Mouse (Mus musculus): ENCODE data around the gene Ston1. TPM values are rescaled to one million over a fixed set of nuclear protein-coding genes. Genes with fewer than 3 reads are reported as not detected.

The Ston1 gene
- polyA plus RNA-seq, 1 experiment, result 16.6 TPM

GRCm38 (mm10) chr17:88630554-88630948, 33.1 kb downstream of the Ston1 start:
- Histone ChIP-seq H3K4me3 (peak overlapping the region; percentile 16), H3K79me2 (ENCODE audit: control insufficient read depth, insufficient read depth) (peaks cover 83% of the 10 kb centered on the region), H3K36me3 (ENCODE audit: control insufficient read depth, insufficient read depth) (no peaks in the 10 kb centered on the region), H3K27me3 (ENCODE audit: control insufficient read depth, insufficient read depth, insufficient read length) (no peaks in the 10 kb centered on the region), H3K4me2 (ENCODE audit: low read depth) (peak overlapping the region; percentile 87), H3ac (ENCODE audit: control insufficient read depth, insufficient read length) (no peak overlapping the region)
- no peak for TF ChIP-seq MAX (IDR thresholded peaks at IDR 0.05; ENCODE audit: low read depth)
- TF ChIP-seq USF1 (IDR thresholded peaks at IDR 0.05; ENCODE audit: low read depth), result no peak
- no peak for TF ChIP-seq E2F4 (IDR thresholded peaks at IDR 0.05; ENCODE audit: insufficient read depth)
- no peak for TF ChIP-seq CEBPB (IDR thresholded peaks at IDR 0.05; ENCODE audit: insufficient read depth, poor library complexity, severe bottlenecking)
- no peak for TF ChIP-seq REST (IDR thresholded peaks at IDR 0.05; ENCODE audit: insufficient read depth, insufficient read length)
- no peak for TF ChIP-seq MYOG (IDR thresholded peaks at IDR 0.05; ENCODE audit: control insufficient read depth in 1 of 3, insufficient read depth in 1 of 3, insufficient read length in 2 of 3, low read depth in 2 of 3)
- TF ChIP-seq SRF (IDR thresholded peaks at IDR 0.05; ENCODE audit: control insufficient read depth, insufficient read length, low read depth), result no peak
- no peak for TF ChIP-seq MYOD1 (IDR thresholded peaks at IDR 0.05; ENCODE audit: control insufficient read depth in 1 of 3, insufficient read length in 2 of 3, low read depth in 2 of 3)
- TF ChIP-seq TCF3 (IDR thresholded peaks at IDR 0.05; ENCODE audit: insufficient read length, low read depth), result no peak
- no peak for TF ChIP-seq POLR2AphosphoS2 (IDR thresholded peaks at IDR 0.05; ENCODE audit: insufficient read length, low read depth)
- TF ChIP-seq POLR2A (IDR thresholded peaks at IDR 0.05; ENCODE audit: insufficient read length, low read depth), result no peak
- no peak for TF ChIP-seq TCF12 (IDR thresholded peaks at IDR 0.05; ENCODE audit: insufficient read depth, poor library complexity, severe bottlenecking)

- Histone ChIP-seq H3K27me3 (ENCODE audit: control insufficient read depth, insufficient read depth, insufficient read length) (no peaks in the 10 kb centered on the region), H3K4me2 (ENCODE audit: low read depth) (no peak overlapping the region), H3K36me3 (ENCODE audit: control insufficient read depth, insufficient read depth) (peaks cover 7% of the 10 kb centered on the region), H3ac (ENCODE audit: control insufficient read depth, insufficient read length) (no peak overlapping the region), H3K4me3 (no peak overlapping the region), H3K79me2 (ENCODE audit: control insufficient read depth, insufficient read depth) (peaks cover 76% of the 10 kb centered on the region)
- no peak for TF ChIP-seq REST (IDR thresholded peaks at IDR 0.05; ENCODE audit: insufficient read depth, insufficient read length)
- no peak for TF ChIP-seq SRF (IDR thresholded peaks at IDR 0.05; ENCODE audit: control insufficient read depth, insufficient read length, low read depth)
- TF ChIP-seq TCF12 (IDR thresholded peaks at IDR 0.05; ENCODE audit: insufficient read depth, poor library complexity, severe bottlenecking), result no peak
- TF ChIP-seq MAX (IDR thresholded peaks at IDR 0.05; ENCODE audit: low read depth), result no peak
- TF ChIP-seq CEBPB (IDR thresholded peaks at IDR 0.05; ENCODE audit: insufficient read depth, poor library complexity, severe bottlenecking), result no peak
- TF ChIP-seq USF1 (IDR thresholded peaks at IDR 0.05; ENCODE audit: low read depth), result no peak
- no peak for TF ChIP-seq MYOG (IDR thresholded peaks at IDR 0.05; ENCODE audit: control insufficient read depth in 1 of 3, insufficient read depth in 1 of 3, insufficient read length in 2 of 3, low read depth in 2 of 3)
Observed at GRCm38 (mm10) chr17:88632631-88633030, 35.1 kb downstream of the Ston1 start.

DNA sequence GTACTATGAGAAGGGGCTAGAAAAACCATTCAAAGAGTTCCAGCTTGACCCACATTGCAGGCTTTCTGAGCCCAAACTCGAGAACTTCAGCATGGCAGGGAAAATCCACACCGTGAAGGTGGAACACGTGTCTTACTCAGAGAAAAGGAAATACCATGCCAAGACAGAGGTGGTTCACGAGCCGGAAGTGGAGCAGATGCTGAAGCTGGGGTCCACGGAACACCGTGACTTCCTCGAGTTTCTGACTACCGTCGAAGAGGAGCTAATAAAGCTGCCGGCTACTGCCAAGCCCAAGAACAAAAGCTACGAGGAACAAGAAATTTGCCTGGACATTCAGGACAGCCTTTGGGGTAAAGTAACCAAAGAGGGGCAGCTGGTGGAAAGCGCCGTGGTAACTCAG, 38.6 kb downstream of the Ston1 start:
- Histone ChIP-seq H3K27me3 (ENCODE audit: control insufficient read depth, insufficient read depth, insufficient read length) (no peaks in the 10 kb centered on the region), H3K79me2 (ENCODE audit: control insufficient read depth, insufficient read depth) (peaks cover 59% of the 10 kb centered on the region), H3ac (ENCODE audit: control insufficient read depth, insufficient read length) (no peak overlapping the region), H3K4me3 (no peak overlapping the region), H3K36me3 (ENCODE audit: control insufficient read depth, insufficient read depth) (peaks cover 11% of the 10 kb centered on the region), H3K4me2 (ENCODE audit: low read depth) (no peak overlapping the region)
- TF ChIP-seq TCF3 (IDR thresholded peaks at IDR 0.05; ENCODE audit: insufficient read length, low read depth) (no peak), MYOG (IDR thresholded peaks at IDR 0.05; ENCODE audit: control insufficient read depth in 1 of 3, insufficient read depth in 1 of 3, insufficient read length in 2 of 3, low read depth in 2 of 3) (no peak), MYOD1 (IDR thresholded peaks at IDR 0.05; ENCODE audit: control insufficient read depth in 1 of 3, insufficient read length in 2 of 3, low read depth in 2 of 3) (no peak), E2F4 (IDR thresholded peaks at IDR 0.05; ENCODE audit: insufficient read depth) (no peak), CEBPB (IDR thresholded peaks at IDR 0.05; ENCODE audit: insufficient read depth, poor library complexity, severe bottlenecking) (no peak), REST (IDR thresholded peaks at IDR 0.05; ENCODE audit: insufficient read depth, insufficient read length) (no peak), POLR2AphosphoS2 (IDR thresholded peaks at IDR 0.05; ENCODE audit: insufficient read length, low read depth) (no peak), MAX (IDR thresholded peaks at IDR 0.05; ENCODE audit: low read depth) (no peak), SRF (IDR thresholded peaks at IDR 0.05; ENCODE audit: control insufficient read depth, insufficient read length, low read depth) (no peak), TCF12 (IDR thresholded peaks at IDR 0.05; ENCODE audit: insufficient read depth, poor library complexity, severe bottlenecking) (no peak), POLR2A (IDR thresholded peaks at IDR 0.05; ENCODE audit: insufficient read length, low read depth) (no peak), USF1 (IDR thresholded peaks at IDR 0.05; ENCODE audit: low read depth) (no peak)

DNA sequence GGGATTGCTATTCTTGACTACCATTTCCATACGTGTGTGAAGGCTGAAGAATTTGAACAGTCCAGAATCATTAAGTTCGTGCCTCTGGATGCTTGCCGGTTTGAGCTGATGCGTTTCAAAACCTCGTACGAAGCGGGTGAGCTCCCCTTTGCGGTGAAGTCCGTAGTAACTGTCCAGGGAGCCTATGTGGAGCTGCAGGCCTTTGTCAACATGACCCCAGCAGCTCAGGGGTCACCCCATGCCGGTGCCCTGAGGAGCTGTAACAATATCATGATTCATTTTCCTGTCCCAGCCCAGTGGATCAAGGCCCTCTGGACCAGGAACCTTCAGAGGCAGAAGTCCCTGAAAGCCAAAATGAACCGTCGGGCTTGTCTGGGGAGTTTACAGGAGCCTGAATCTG, 39.1 kb downstream of the Ston1 start:
- Histone ChIP-seq H3K4me3 (no peak overlapping the region), H3K36me3 (ENCODE audit: control insufficient read depth, insufficient read depth) (peaks cover 11% of the 10 kb centered on the region), H3K79me2 (ENCODE audit: control insufficient read depth, insufficient read depth) (peaks cover 54% of the 10 kb centered on the region), H3K4me2 (ENCODE audit: low read depth) (no peak overlapping the region), H3K27me3 (ENCODE audit: control insufficient read depth, insufficient read depth, insufficient read length) (no peaks in the 10 kb centered on the region), H3ac (ENCODE audit: control insufficient read depth, insufficient read length) (no peak overlapping the region)
- no peak for TF ChIP-seq SRF (IDR thresholded peaks at IDR 0.05; ENCODE audit: control insufficient read depth, insufficient read length, low read depth)
- TF ChIP-seq TCF3 (IDR thresholded peaks at IDR 0.05; ENCODE audit: insufficient read length, low read depth), result no peak
- no peak for TF ChIP-seq E2F4 (IDR thresholded peaks at IDR 0.05; ENCODE audit: insufficient read depth)
- TF ChIP-seq MYOD1 (IDR thresholded peaks at IDR 0.05; ENCODE audit: control insufficient read depth in 1 of 3, insufficient read length in 2 of 3, low read depth in 2 of 3), result no peak
- no peak for TF ChIP-seq POLR2AphosphoS2 (IDR thresholded peaks at IDR 0.05; ENCODE audit: insufficient read length, low read depth)
- no peak for TF ChIP-seq CEBPB (IDR thresholded peaks at IDR 0.05; ENCODE audit: insufficient read depth, poor library complexity, severe bottlenecking)
- TF ChIP-seq POLR2A (IDR thresholded peaks at IDR 0.05; ENCODE audit: insufficient read length, low read depth), result no peak
- TF ChIP-seq MYOG (IDR thresholded peaks at IDR 0.05; ENCODE audit: control insufficient read depth in 1 of 3, insufficient read depth in 1 of 3, insufficient read length in 2 of 3, low read depth in 2 of 3), result no peak
- TF ChIP-seq TCF12 (IDR thresholded peaks at IDR 0.05; ENCODE audit: insufficient read depth, poor library complexity, severe bottlenecking), result no peak
- TF ChIP-seq REST (IDR thresholded peaks at IDR 0.05; ENCODE audit: insufficient read depth, insufficient read length), result no peak
- TF ChIP-seq MAX (IDR thresholded peaks at IDR 0.05; ENCODE audit: low read depth), result no peak
- no peak for TF ChIP-seq USF1 (IDR thresholded peaks at IDR 0.05; ENCODE audit: low read depth)
